Mouse (Mus musculus) myocyte (in vitro differentiated cells): ENCODE measurements around the gene Defb13. TPM values are rescaled to one million over a fixed set of nuclear protein-coding genes. Genes with fewer than 3 reads are reported as not detected.

Experiments
- H3K27me3 ChIP-seq: one replicate; pipeline ENCODE4 v1.6.1; 2011; ENCODE audit not compliant: control insufficient read depth, insufficient read depth, insufficient read length
- H3K36me3 ChIP-seq: one replicate; pipeline ENCODE4 v1.6.1; 2011; ENCODE audit not compliant: control insufficient read depth, insufficient read depth
- H3K4me2 ChIP-seq: one replicate; pipeline ENCODE4 v1.6.1; 2011; ENCODE audit warnings: low read depth, control low read depth
- H3K4me3 ChIP-seq: one replicate; pipeline ENCODE4 v1.5.1; 2011; ENCODE audit warnings: mild to moderate bottlenecking, control low read depth, moderate library complexity
- H3K79me2 ChIP-seq: one replicate; pipeline ENCODE4 v1.6.1; 2011; ENCODE audit not compliant: control insufficient read depth, insufficient read depth
- H3ac ChIP-seq: one replicate; pipeline ENCODE4 v1.6.1; 2011; ENCODE audit not compliant: control insufficient read depth, insufficient read length
- CEBPB ChIP-seq: IDR thresholded peaks from 2 replicates; pipeline ENCODE4 v1.6.1; 2011; ENCODE audit warnings: mild to moderate bottlenecking, moderate library complexity; ENCODE audit not compliant: poor library complexity, insufficient read depth, severe bottlenecking
- E2F4 ChIP-seq: IDR thresholded peaks from one replicate; pipeline ENCODE4 v1.6.1; 2011; ENCODE audit warnings: mild to moderate bottlenecking, control low read depth, moderate library complexity; ENCODE audit not compliant: insufficient read depth
- MAX ChIP-seq: IDR thresholded peaks from one replicate; pipeline ENCODE4 v1.6.1; 2011; ENCODE audit warnings: low read depth, mild to moderate bottlenecking, control low read depth
- MYOD1 ChIP-seq, 3 experiments: IDR thresholded peaks; one replicate each; pipeline ENCODE4 v1.6.1; 2011; ENCODE audit warnings: control low read depth in 2 of 3, low read depth in 2 of 3, mild to moderate bottlenecking in 2 of 3, moderate library complexity in 1 of 3; ENCODE audit not compliant: insufficient read length in 2 of 3, control insufficient read depth in 1 of 3
- MYOG ChIP-seq, 3 experiments: IDR thresholded peaks; one replicate each; pipeline ENCODE4 v1.6.1; 2011; ENCODE audit warnings: control low read depth in 2 of 3, low read depth in 2 of 3, mild to moderate bottlenecking in 2 of 3; ENCODE audit not compliant: insufficient read length in 2 of 3, control insufficient read depth in 1 of 3, insufficient read depth in 1 of 3
- POLR2A ChIP-seq: IDR thresholded peaks from one replicate; pipeline ENCODE4 v1.6.1; 2011; ENCODE audit warnings: low read depth, mild to moderate bottlenecking, control low read depth, moderate library complexity; ENCODE audit not compliant: insufficient read length
- POLR2AphosphoS2 ChIP-seq: IDR thresholded peaks from one replicate; pipeline ENCODE4 v1.6.1; 2011; ENCODE audit warnings: low read depth, control low read depth; ENCODE audit not compliant: insufficient read length
- REST ChIP-seq: IDR thresholded peaks from one replicate; pipeline ENCODE4 v1.6.1; 2011; ENCODE audit warnings: mild to moderate bottlenecking, control low read depth, moderate library complexity; ENCODE audit not compliant: insufficient read depth, insufficient read length
- SRF ChIP-seq: IDR thresholded peaks from one replicate; pipeline ENCODE4 v1.6.1; 2011; ENCODE audit warnings: low read depth; ENCODE audit not compliant: control insufficient read depth, insufficient read length
- TCF12 ChIP-seq: IDR thresholded peaks from one replicate; pipeline ENCODE4 v1.6.1; 2011; ENCODE audit warnings: mild to moderate bottlenecking, control low read depth; ENCODE audit not compliant: poor library complexity, insufficient read depth, severe bottlenecking
- TCF3 ChIP-seq: IDR thresholded peaks from one replicate; pipeline ENCODE4 v1.6.1; 2011; ENCODE audit warnings: low read depth, control low read depth; ENCODE audit not compliant: insufficient read length
- USF1 ChIP-seq: IDR thresholded peaks from one replicate; pipeline ENCODE4 v1.6.1; 2011; ENCODE audit warnings: low read depth, mild to moderate bottlenecking, control low read depth, moderate library complexity
- polyA plus RNA-seq: library from polyadenylated mRNA; unstranded; fragments of >200 nt; fragmentation: generic; extraction: Trizol; gene quantifications from one replicate; pipeline ENCODE4 v1.2.1, GENCODE M21; 2012; ENCODE audit warnings: missing spikeins

The Defb13 gene
- polyA plus RNA-seq, 1 experiment = not detected

- Histone ChIP-seq H3K4me3 (no peak within 1 kb of the TSS), H3K36me3 (no peaks in the 10 kb centered on the region), H3ac (no peak within 1 kb of the TSS), H3K27me3 (no peaks in the 10 kb centered on the region), H3K79me2 (no peaks in the 10 kb centered on the region), H3K4me2 (no peak within 1 kb of the TSS)
- no peak for TF ChIP-seq POLR2AphosphoS2
- no peak for TF ChIP-seq USF1
- no peak for TF ChIP-seq REST
- TF ChIP-seq CEBPB = no peak
- no peak for TF ChIP-seq MAX
- TF ChIP-seq SRF = no peak
- TF ChIP-seq MYOG (IDR thresholded peaks at IDR 0.05; ENCODE audit: control insufficient read depth in 1 of 3, insufficient read depth in 1 of 3, insufficient read length in 2 of 3, low read depth in 2 of 3) = no peak
- TF ChIP-seq TCF12 = no peak
- TF ChIP-seq POLR2A = no peak
- no peak for TF ChIP-seq TCF3
- no peak for TF ChIP-seq MYOD1 (IDR thresholded peaks at IDR 0.05; ENCODE audit: control insufficient read depth in 1 of 3, insufficient read length in 2 of 3, low read depth in 2 of 3)
- no peak for TF ChIP-seq E2F4
Observed at GRCm38 (mm10) chr8:21958414-21958813, 11.9 kb downstream of the Defb13 start, which contains the start of gene Fam90a1a. Gene Fam90a1a (plus strand): TSS chr8:21958714.

DNA sequence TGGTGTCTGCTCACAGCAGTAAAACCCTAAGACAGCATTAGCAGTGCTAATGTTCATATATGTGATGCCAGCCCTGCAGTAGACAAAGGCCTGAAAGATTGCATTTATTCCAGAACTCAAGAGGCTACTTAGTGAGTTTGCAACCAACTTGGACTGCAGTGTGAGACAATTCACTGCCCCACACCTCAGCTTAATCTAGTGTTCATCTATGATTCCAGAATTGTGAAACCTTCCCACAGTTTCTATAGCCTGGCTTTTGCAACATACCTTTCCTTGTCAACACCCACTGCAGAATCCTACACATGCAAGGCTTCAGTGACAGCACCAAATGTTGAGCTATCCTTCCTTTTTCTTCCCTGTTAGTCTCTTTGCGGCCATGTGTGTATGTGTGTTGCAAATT lies 20.1 kb downstream of the Defb13 start:
- Histone ChIP-seq H3K4me3 (no peak overlapping the region), H3K4me2 (no peak overlapping the region), H3K36me3 (no peaks in the 10 kb centered on the region), H3K27me3 (no peaks in the 10 kb centered on the region), H3ac (no peak overlapping the region), H3K79me2 (no peaks in the 10 kb centered on the region)
- TF ChIP-seq POLR2AphosphoS2 (no peak), MYOD1 (IDR thresholded peaks at IDR 0.05; ENCODE audit: control insufficient read depth in 1 of 3, insufficient read length in 2 of 3, low read depth in 2 of 3) (no peak), TCF12 (no peak), USF1 (no peak), CEBPB (no peak), TCF3 (no peak), E2F4 (no peak), MAX (no peak), POLR2A (no peak), SRF (no peak), REST (no peak), MYOG (IDR thresholded peaks at IDR 0.05; ENCODE audit: control insufficient read depth in 1 of 3, insufficient read depth in 1 of 3, insufficient read length in 2 of 3, low read depth in 2 of 3) (no peak)

- TF ChIP-seq TCF12 (no peak), MYOD1 (IDR thresholded peaks at IDR 0.05; ENCODE audit: control insufficient read depth in 1 of 3, insufficient read length in 2 of 3, low read depth in 2 of 3) (no peak)
- no peaks in the 10 kb centered on the region for H3K79me2 ChIP-seq
- no peak within 1 kb of the TSS for H3K4me3 ChIP-seq
- H3ac ChIP-seq = no peak within 1 kb of the TSS
- H3K36me3 ChIP-seq = no peaks in the 10 kb centered on the region
- H3K27me3 ChIP-seq = no peaks in the 10 kb centered on the region
- no peak within 1 kb of the TSS for H3K4me2 ChIP-seq
Observed at GRCm38 (mm10) chr8:21969475-21969874, 22.9 kb downstream of the Defb13 start, which contains the start of gene Ccdc70. Gene Ccdc70 (plus strand): TSS chr8:21969775.

DNA sequence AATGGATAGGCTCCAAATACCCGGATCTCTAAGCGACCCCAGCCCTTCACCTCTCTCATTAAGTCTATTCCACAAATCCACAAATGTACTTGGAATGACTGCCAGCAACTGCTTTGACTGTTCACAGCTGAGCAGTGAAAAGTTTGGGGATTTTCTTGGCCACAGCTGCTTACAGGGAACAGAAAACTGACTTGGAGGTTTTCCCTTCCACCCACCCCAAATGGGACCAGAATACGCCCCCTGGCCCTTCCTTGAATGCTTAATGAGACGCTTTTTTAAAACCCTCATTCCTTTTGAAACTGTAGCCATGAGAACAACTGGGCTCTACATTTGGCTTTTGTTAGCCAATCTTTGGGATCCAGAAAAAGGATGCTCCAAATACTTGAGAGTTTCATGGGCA lies 31.6 kb downstream of the Defb13 start:
- Histone ChIP-seq H3K4me3 (no peak overlapping the region), H3K4me2 (no peak overlapping the region), H3K79me2 (no peaks in the 10 kb centered on the region), H3K36me3 (no peaks in the 10 kb centered on the region), H3K27me3 (no peaks in the 10 kb centered on the region), H3ac (no peak overlapping the region)
- TF ChIP-seq POLR2A (no peak), MYOD1 (IDR thresholded peaks at IDR 0.05; ENCODE audit: control insufficient read depth in 1 of 3, insufficient read length in 2 of 3, low read depth in 2 of 3) (no peak), POLR2AphosphoS2 (no peak), USF1 (no peak), MYOG (IDR thresholded peaks at IDR 0.05; ENCODE audit: control insufficient read depth in 1 of 3, insufficient read depth in 1 of 3, insufficient read length in 2 of 3, low read depth in 2 of 3) (no peak), REST (no peak), MAX (no peak), E2F4 (no peak), TCF12 (no peak), SRF (no peak), CEBPB (no peak), TCF3 (no peak)
